Mouse (Mus musculus) embryonic facial prominence, embryonic 10.5 days (tissue): Measurements from ENCODE around the gene Hlcs. TPM values are rescaled to one million over a fixed set of nuclear protein-coding genes. Genes with fewer than 3 reads are reported as not detected.

Experiments
- DNase-seq: peaks from one replicate; pipeline ENCODE4 v3.0.0-alpha.2; 2017; ENCODE audit warnings: low spot score
- H3K27ac ChIP-seq: fragments of 300-500 bp; sonication (generic); replicated peaks from 2 replicates; pipeline ENCODE4 v1.5.1; 2016; ENCODE audit warnings: mild to moderate bottlenecking
- H3K27me3 ChIP-seq: fragments of 300-500 bp; sonication (generic); replicated peaks from 2 replicates; pipeline ENCODE4 v1.6.1; 2016; ENCODE audit warnings: low read depth, mild to moderate bottlenecking; ENCODE audit not compliant: poor library complexity, severe bottlenecking
- H3K36me3 ChIP-seq: fragments of 300-500 bp; sonication (generic); replicated peaks from 2 replicates; pipeline ENCODE4 v1.6.1; 2016; ENCODE audit warnings: mild to moderate bottlenecking, moderate library complexity
- H3K4me1 ChIP-seq: fragments of 300-500 bp; sonication (generic); 2 replicates; pipeline ENCODE4 v1.6.1; 2016
- H3K4me3 ChIP-seq: fragments of 300-500 bp; sonication (generic); 2 replicates; pipeline ENCODE4 v1.5.1; 2016; ENCODE audit warnings: mild to moderate bottlenecking, moderate library complexity
- H3K9me3 ChIP-seq: fragments of 300-500 bp; sonication (generic); 2 replicates; pipeline ENCODE4 v1.6.1; 2016; ENCODE audit warnings: mild to moderate bottlenecking
- WGBS: fragments of 180-500 bp; shearing (Covaris S2); methylation state at CpG from one replicate; pipeline ENCODE4 v1.1.7; 2016; 5-methylcytosine and 5-hydroxymethylcytosine counted together
- polyA plus RNA-seq: library from polyadenylated mRNA; unstranded; fragments of >200 nt; fragmentation: Nextera tagmentation; extraction: Ambion mirVana; gene quantifications from 2 replicates; pipeline ENCODE4 v1.2.1, GENCODE M21; 2016

Hlcs gene
- polyA plus RNA-seq, 1 experiment from 2014 or later: 12.2 TPM

DNA sequence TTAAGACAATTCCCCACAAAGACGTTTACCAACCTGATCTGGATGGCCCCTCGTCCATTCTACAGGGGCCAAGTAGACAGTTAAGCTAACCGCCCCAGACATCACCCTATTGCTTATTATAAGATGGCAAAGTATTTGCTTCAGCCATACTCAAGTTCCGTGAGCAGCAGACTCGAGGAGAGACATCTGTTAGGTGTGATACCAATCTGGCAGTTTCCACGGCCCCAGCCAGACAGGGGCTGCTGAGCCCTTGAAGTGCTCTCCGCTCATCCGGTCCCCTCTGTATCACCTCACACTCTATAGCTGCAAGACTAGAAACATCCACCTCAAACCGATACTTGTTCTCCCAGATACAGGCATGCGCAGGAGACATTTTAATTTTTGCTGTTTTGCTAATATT lies 179.2 kb downstream of the Hlcs start:
- Histone ChIP-seq H3K9me3 (0 out of 2 replicates have a peak, but pooled peaks cover 3% of the 10 kb centered on the region), H3K27ac (no peak overlapping the region), H3K36me3 (peaks cover 12% of the 10 kb centered on the region), H3K4me1 (peaks cover 18% of the 10 kb centered on the region; the same call in 1 of the 2 replicates), H3K27me3 (peaks cover 27% of the 10 kb centered on the region), H3K4me3 (no peak overlapping the region)
- no peak for DNase-seq
- 81% methylated on average over 10 of the region's 10 CpGs for WGBS

DNA sequence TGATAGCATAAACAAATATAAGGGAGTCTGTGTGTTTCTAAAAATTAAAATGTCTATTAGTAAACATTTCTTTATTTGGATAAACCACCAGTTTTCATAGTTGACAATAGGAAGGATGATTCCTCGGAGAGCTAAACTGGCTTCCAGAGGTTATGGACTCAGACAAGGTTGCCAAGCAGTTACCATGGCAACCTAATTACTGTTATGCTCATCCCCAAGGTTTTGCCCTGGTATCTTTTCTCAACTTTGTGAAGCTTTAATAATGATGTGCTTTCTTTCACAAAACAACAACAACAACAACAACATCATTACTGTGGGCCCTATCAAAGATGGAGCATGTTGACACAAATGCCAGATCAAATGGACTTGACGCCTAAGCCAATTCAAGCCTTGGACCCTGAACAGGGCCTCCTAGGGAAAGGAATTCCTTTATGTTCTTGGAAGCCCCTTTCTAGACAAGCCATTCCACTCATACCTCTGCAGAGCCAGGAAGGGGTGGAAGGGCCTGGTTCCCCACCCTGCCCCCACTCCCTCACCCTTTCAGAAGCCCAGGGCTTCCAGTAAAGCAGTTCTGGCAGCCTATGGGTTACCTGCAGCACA lies 185.0 kb downstream of the Hlcs start:
- Histone ChIP-seq H3K27me3 (peaks cover 78% of the 10 kb centered on the region), H3K9me3 (no peaks in the 10 kb centered on the region), H3K27ac (no peak overlapping the region), H3K4me3 (no peak overlapping the region), H3K4me1 (peaks cover 37% of the 10 kb centered on the region), H3K36me3 (0 out of 2 replicates have a peak, but pooled peaks cover 4% of the 10 kb centered on the region)
- DNase-seq: no peak
- WGBS: 46% methylated on average over 2 of the region's 2 CpGs

DNA sequence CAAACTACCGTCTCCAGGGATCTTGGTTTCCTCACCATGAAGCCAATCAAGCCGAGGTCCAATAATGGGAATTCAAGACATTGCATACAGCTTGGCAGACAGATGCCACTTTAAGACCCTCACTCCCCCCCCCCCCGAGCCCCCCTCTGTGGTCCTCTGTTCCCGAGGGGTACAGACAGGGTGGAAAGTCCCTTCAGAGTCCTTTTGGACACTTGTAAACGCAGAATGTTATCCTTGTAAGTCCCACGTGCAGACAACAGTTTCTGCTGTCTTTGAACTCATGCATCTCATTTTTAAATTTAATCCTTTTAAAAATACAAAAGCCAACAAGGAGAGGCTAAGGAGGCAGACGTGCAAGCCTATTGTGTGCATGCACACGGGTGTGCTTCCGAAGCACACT lies 187.2 kb downstream of the Hlcs start:
- 36% methylated on average over 9 of the region's 9 CpGs for WGBS
- no peak overlapping the region for H3K27ac ChIP-seq
- H3K27me3 ChIP-seq: peaks cover 85% of the 10 kb centered on the region
- no peaks in the 10 kb centered on the region for H3K9me3 ChIP-seq
- H3K4me1 ChIP-seq: peaks cover 38% of the 10 kb centered on the region
- H3K36me3 ChIP-seq: no peaks in the 10 kb centered on the region
- no peak for DNase-seq
- peak overlapping the region; percentile 65; the same call in 1 of the 2 replicates for H3K4me3 ChIP-seq

DNA sequence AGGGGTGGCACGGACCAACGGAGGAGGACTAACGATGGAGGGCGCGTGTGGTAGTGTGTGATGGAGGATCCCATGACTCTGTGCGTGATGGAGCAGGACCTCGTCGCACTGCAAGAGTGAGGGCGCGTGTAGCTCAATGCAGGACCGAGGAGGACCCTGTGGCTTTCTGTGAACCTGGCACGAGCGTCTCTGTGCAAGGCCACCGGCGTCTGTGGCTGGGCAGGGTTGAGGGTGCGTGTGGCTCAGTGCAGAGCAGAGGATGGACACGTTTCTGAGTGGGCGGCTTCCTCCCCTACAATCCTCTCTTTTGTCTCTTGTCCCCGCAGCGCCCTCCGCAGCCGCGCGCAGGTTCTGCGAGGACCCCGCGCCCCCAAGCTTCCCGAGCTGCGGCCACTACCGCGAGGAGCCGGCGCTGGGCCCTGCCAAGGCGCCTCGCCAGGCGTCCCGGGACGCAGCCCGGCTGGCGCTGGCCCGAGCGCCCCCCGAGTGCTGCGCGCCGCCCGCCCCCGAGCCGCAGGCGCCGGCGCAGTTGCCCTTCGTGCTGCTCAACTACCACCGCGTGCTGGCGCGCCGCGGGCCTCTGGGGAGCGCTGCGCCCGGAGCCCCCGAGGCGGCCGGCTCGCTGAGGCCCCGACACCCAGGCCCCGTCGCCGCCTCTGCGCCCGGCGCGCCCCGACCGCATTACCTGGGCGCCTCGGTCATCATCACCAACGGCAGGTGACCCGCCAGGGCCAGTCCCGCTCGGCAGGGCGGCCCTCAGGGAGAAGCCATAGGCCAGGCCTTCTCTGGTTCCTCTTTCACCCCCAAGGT lies 188.0 kb downstream of the Hlcs start:
- Histone ChIP-seq H3K36me3 (no peaks in the 10 kb centered on the region), H3K4me3 (peak overlapping the region; percentile 65), H3K27ac (peak overlapping the region; percentile 84), H3K4me1 (peaks cover 36% of the 10 kb centered on the region), H3K27me3 (peaks cover 85% of the 10 kb centered on the region), H3K9me3 (no peaks in the 10 kb centered on the region)
- DNase-seq: peak; percentile 67
- 1% methylated on average over 83 of the region's 83 CpGs for WGBS

DNA sequence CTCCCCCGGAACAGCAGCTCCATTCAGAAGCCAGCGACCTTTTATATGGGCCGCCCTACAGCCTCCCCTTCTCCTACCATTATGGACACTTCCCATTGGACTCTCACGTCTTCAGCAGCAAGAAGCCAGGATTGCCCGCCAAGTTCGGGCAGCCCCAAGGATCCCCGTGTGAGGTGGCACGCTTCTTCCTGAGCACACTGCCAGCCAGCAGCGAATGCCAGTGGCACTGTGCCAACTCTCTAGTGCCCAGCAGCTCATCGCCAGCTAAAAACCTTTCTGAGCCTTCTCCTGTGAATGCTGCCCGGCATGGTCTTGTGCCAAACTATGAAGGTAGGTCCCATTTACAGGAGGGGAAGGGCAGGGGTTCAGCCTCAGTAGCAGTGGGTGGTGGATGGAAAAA lies 190.1 kb downstream of the Hlcs start:
- Histone ChIP-seq H3K36me3 (no peaks in the 10 kb centered on the region), H3K27ac (no peak overlapping the region), H3K27me3 (peaks cover 99% of the 10 kb centered on the region), H3K9me3 (no peaks in the 10 kb centered on the region), H3K4me3 (no peak overlapping the region), H3K4me1 (peaks cover 23% of the 10 kb centered on the region)
- WGBS: 83% methylated on average over 11 of the region's 11 CpGs
- DNase-seq: no peak

DNA sequence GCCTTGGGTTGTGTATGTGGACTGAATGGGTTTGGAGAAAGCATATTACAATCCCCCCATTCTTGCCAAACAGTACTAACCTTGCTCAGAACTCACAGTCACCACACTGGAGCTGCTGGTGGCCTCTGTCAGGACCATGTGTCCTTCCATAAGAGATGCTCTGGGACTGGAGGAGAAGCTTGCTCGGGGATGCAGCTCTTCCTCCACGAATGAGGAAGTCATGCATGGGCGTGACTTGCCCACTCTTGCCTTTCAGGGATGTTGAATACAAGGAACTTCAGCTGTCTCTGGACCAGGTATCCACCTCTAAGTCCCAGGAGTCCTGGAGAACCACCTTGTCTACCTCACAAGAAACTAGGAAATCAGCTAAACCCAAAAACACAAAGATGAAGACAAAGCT lies 191.0 kb downstream of the Hlcs start:
- Histone ChIP-seq H3K36me3 (no peaks in the 10 kb centered on the region), H3K4me1 (peaks cover 25% of the 10 kb centered on the region), H3K9me3 (no peaks in the 10 kb centered on the region), H3K27ac (no peak overlapping the region), H3K27me3 (peaks cover 100% of the 10 kb centered on the region), H3K4me3 (no peak overlapping the region)
- no peak for DNase-seq
- 91% methylated on average over 3 of the region's 3 CpGs for WGBS

DNA sequence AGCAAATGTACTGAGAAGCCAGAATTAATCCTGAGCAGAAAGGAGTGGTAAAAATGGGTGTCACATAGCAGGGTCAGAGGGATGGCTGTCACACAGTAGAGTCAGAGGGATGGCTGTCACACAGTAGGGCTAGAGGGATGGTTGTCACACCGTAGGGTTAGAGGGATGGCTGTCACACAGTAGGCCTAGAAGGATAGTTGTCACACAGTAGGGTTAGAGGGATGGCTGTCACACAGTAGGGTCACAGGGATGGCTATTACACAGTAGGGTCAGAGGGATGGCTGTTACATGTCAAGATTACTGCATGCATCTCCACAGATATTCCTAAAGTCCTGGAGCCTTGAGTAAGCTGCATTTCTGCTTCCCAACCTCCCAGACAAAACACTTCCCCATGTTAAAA lies 195.0 kb downstream of the Hlcs start:
- DNase-seq: no peak
- peaks cover 90% of the 10 kb centered on the region for H3K27me3 ChIP-seq
- peaks cover 11% of the 10 kb centered on the region for H3K4me1 ChIP-seq
- H3K4me3 ChIP-seq: no peak overlapping the region
- no peaks in the 10 kb centered on the region for H3K36me3 ChIP-seq
- H3K27ac ChIP-seq: no peak overlapping the region
- WGBS: 92% methylated on average over 1 of the region's 1 CpGs
- H3K9me3 ChIP-seq: no peaks in the 10 kb centered on the region

DNA sequence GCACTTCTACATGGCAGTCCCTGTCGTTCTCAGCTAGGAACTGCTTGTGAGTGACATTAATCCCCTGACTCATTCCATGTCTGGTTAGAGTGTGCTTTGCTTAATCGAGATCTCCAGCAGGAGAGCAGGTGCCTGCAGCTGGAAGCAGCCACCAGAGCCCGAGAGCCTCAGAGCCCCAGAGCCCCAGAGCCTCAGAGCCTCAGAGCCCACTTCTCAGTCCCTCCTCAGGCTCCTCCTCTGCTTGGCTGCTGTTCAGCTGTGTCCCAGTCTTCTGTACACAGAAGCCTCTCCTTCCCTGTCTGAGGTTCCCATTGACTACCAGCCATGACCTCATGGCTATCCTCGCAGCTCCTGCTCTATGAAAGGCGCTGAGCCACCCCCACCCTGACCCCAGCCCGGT lies 196.0 kb downstream of the Hlcs start:
- peaks cover 90% of the 10 kb centered on the region for H3K27me3 ChIP-seq
- WGBS: 69% methylated on average over 6 of the region's 6 CpGs

DNA sequence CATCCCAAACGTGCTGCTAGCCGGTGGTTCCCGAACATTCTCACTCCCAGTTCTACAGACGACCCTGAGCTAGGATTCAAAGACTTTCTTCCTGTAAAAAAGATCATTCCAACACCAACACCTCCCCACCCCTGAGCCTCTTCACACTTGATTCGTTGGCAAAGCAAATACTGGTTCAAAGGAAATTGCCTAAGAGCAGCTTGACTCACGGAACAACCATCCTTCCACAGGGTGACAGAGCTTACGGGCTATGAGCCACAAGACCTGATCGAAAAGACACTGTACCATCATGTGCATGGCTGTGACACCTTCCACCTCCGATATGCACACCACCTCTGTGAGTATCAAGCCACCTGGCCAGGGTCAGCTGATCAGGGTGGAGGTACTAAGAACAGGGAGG lies 198.7 kb downstream of the Hlcs start:
- H3K36me3 ChIP-seq: no peaks in the 10 kb centered on the region
- DNase-seq: no peak
- H3K27me3 ChIP-seq: peaks cover 72% of the 10 kb centered on the region
- WGBS: 81% methylated on average over 9 of the region's 9 CpGs
- no peak overlapping the region for H3K4me3 ChIP-seq
- no peaks in the 10 kb centered on the region for H3K9me3 ChIP-seq
- peaks cover 5% of the 10 kb centered on the region for H3K4me1 ChIP-seq
- no peak overlapping the region for H3K27ac ChIP-seq

More for the DNA sequence above, 196.0 kb downstream of the Hlcs start:
- Histone ChIP-seq H3K9me3 (no peaks in the 10 kb centered on the region), H3K36me3 (no peaks in the 10 kb centered on the region), H3K27ac (no peak overlapping the region), H3K4me1 (peaks cover 11% of the 10 kb centered on the region), H3K4me3 (no peak overlapping the region)
- DNase-seq: no peak

DNA sequence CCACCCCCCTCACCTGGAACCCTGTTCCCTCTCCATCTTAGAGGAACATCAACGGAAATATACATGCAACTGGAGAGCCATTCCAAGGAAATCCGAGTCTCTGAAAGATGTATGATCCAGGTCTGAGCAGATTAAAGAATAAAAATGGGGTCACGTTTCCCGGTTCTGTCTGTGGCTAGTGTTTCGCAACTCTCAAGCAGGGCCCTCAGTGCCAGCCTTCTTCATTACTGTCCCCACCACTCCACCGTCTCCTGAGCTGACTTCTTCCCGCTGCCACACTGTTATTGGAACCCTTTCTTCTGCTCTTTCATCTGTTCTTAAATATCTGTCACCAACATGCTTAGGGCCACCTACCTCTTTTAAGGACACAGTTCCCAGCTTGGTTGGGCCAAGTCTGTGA lies 200.2 kb downstream of the Hlcs start:
- Histone ChIP-seq H3K4me3 (no peak overlapping the region), H3K4me1 (peaks cover 5% of the 10 kb centered on the region), H3K36me3 (no peaks in the 10 kb centered on the region), H3K27ac (no peak overlapping the region), H3K9me3 (no peaks in the 10 kb centered on the region), H3K27me3 (peaks cover 57% of the 10 kb centered on the region)
- no peak for DNase-seq
- 85% methylated on average over 7 of the region's 7 CpGs for WGBS

DNA sequence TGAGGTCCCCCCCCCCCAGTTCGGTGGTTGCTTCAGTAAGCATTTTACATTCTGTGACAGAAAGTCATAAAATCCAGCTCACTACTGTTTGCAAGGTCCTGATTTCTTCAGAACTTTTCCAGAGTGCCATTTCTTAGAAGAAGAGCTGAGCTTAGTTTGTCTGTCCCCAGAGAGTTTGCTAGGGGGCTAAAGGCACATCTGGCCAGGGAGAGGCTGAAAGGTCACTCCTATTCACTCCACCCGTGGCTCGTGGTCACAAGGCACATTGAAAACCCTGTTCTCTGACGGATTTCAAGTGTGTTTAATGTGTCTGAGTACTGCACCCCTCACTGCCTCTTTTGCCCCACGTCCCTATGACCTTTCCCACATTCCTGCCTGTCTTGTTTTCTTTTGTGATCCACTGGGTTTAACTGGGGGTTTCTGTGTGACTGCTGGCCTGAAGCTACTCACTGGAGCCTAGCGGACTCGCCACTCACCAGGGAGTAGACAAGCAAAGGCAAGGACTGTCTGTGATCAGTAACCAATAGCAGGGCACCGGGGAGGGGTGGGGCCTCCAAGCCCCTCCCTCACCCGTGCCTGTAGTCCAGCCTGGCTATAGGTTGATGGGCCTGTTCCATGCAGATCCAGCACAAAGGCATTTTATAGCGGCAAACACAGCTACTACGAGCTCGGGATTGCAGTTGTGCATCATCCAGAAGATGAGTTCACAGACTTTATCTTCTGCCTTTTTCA lies 215.5 kb downstream of the Hlcs start:
- H3K27me3 ChIP-seq: peaks cover 87% of the 10 kb centered on the region
- H3K27ac ChIP-seq: no peak overlapping the region; the same call in 1 of the 2 replicates
- DNase-seq: peak; percentile 78
- H3K4me1 ChIP-seq: peaks cover 50% of the 10 kb centered on the region
- 3% methylated on average over 12 of the region's 12 CpGs for WGBS
- no peaks in the 10 kb centered on the region for H3K9me3 ChIP-seq
- H3K4me3 ChIP-seq: 0 out of 2 replicates have a peak overlapping the region, but pooled peaks have one; percentile 11
- no peaks in the 10 kb centered on the region for H3K36me3 ChIP-seq

DNA sequence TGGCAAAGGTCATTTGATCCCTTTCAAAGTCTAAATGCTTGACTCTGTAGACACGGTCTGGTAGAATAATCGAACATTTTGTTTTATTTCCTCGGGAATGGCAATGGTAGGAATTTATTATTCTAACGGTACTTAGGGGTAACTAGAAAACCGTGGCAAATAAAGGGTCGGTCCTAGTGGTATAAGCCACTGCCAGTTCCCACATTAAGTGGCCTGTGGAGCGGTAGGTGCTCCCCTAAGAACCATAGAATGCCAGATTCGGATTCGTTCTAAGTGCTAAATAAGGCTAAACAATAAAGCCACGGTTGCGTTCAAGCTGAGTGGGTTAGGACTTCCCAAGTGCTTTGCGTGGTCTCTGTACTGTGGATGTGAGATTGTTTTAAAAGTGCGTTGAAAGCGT lies 216.9 kb downstream of the Hlcs start:
- no peaks in the 10 kb centered on the region for H3K36me3 ChIP-seq
- no peak overlapping the region for H3K4me3 ChIP-seq
- no peaks in the 10 kb centered on the region for H3K9me3 ChIP-seq
- no peak overlapping the region for H3K27ac ChIP-seq
- peak; percentile 42 for DNase-seq
- WGBS: 2% methylated on average over 14 of the region's 14 CpGs
- H3K4me1 ChIP-seq: peaks cover 58% of the 10 kb centered on the region
- peaks cover 95% of the 10 kb centered on the region for H3K27me3 ChIP-seq
